Mouse (Mus musculus): Measurements from ENCODE around the gene Aoc3.

DNA sequence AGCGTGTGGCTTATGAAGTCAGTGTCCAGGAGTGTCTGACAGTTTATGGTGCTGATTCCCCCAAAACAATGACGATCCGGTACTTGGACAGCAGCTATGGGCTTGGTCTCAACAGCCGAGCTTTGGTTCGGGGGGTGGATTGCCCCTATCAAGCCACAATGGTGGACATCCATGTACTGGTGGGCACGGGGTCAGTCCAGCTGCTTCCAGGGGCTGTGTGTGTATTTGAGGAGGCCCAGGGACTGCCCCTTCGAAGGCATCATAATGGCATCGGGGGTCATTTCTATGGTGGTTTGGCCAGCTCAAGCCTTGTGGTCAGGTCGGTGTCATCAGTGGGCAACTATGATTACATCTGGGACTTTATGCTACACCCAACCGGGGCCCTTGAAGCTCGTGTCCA lies 4.3 kb upstream of the Aoc3 start:
- TF ChIP-seq POLR2A (IDR thresholded peaks at IDR 0.05; ENCODE audit: borderline replicate concordance, extremely low read depth, insufficient read depth, insufficient read length, poor library complexity, severe bottlenecking), result no peak
- no peak for TF ChIP-seq CTCF (IDR thresholded peaks at IDR 0.05; ENCODE audit: borderline replicate concordance, extremely low read depth, insufficient read depth, insufficient read length)

All from brain, embryonic 14.5 days (tissue).